Mouse (Mus musculus) kidney, adult 2 months (tissue): ENCODE measurements around the gene Ranbp1.

ENCODE experiments used
- CTCF ChIP-seq: fragments of 200-500 bp; conservative IDR thresholded peaks from 2 replicates; pipeline ENCODE4 v1.5.1; 2011; ENCODE audit warnings: low read depth, mild to moderate bottlenecking, control low read depth, low read length, moderate library complexity, mixed read lengths; ENCODE audit not compliant: insufficient read depth, insufficient read length
- POLR2A ChIP-seq: fragments of 200-500 bp; IDR thresholded peaks from one replicate; pipeline ENCODE4 v1.6.1; 2011; ENCODE audit warnings: low read depth, low read length, control low read depth

DNA sequence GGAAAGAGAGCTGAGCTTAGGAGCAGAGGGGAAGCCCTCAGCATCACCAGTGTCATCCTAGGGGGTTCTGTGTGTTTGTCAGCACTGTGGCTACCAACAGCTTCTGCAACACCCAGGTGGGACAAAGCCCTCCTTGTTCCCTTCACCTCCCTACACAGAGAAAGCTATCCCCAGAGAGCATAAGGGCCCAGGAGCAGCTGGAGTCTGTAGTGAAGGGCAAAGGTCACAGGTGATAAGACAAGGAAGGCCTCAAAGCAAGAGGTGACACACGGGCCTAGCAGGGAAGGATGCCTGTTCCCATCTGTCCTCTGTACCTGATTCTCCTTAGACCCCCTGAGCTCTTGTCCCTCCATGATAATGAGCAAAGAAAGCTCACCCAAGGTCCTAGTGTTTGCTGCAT is 46.9 kb downstream of the Ranbp1 start:
- TF ChIP-seq CTCF (no peak), POLR2A (no peak)
